Mouse (Mus musculus) megakaryocyte, adult 5-6 weeks (primary cell): ENCODE results near the gene Adrm1. TPM values are rescaled to one million over a fixed set of nuclear protein-coding genes. Genes with fewer than 3 reads are reported as not detected.
A peak's percentile ranks its signal among the peaks of the same experiment; 100 is the strongest.

Experiments
- ATAC-seq: 2 replicates; pipeline ENCODE4 v1.8.0; 2016; ENCODE audit warnings: mild to moderate bottlenecking, inconsistent platforms; ENCODE audit not compliant: poor library complexity, severe bottlenecking
- total RNA-seq, 2 experiments: library from RNA; stranded (forward) in 1 of 2; stranded (reverse) in 1 of 2; fragments of 153-499, 151-499 nt in 1 of 2; fragments of 221-1000, 200-1000 nt in 1 of 2; gene quantifications; 2 replicates each; pipeline versions ENCODE4 v1.2.3 to v1.2.4; 2015 to 2017

Adrm1 gene
- total RNA-seq, 2 experiments from 2014 or later: 39.1 to 55.7 TPM

DNA sequence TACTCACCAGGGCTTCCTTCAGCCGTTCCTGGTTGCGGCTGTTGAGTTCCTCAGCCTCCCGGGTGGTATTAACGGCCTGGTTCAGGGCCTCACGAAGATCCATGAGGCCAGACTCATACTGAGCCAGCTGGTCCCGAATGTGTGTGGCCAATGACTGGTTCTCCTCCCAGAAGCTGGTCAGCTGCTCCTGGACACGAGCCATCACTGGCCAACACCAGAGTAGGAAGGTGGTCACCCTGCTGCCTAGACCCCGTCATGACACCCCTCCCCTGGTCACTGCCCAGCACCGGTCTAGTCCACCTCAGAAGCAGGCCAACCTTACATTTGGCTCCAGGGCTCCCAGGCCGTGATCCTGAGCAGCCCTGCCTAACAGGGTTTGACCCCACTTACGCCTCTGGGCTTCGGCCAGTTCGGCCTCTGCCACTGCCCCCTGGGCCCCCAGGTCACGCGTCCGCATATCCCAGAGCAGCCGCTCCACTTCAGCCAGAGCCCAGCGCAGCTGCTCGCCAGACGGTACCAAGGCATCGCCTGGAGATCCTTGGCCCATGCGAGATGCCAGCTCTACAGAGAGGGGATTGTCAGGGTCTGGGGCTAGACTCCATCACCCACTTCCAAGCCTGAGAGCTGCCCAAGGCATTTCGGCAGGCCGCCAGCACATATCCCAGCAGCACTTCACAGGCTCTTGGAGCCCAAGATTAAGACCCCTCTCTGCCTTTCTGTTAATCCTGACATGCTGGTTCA, 12.9 kb downstream of the Adrm1 start:
- no peak for ATAC-seq

DNA sequence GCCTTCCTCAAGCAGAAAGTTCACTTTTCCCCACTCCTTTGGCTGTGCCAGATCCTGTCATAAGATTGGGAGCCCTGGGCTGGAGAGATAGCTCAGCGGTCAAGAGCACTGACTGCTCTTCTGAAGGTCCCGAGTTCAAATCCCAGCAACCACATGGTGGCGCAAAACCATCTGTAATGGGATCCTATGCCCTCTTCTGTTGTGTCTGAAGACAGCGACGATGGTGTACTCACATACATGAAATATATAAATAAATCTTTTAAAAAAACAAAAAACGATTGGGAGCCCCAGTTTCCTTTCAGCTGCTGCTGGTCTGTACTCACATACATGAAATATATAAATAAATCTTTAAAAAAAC, 13.4 kb downstream of the Adrm1 start:
- no peak for ATAC-seq

DNA sequence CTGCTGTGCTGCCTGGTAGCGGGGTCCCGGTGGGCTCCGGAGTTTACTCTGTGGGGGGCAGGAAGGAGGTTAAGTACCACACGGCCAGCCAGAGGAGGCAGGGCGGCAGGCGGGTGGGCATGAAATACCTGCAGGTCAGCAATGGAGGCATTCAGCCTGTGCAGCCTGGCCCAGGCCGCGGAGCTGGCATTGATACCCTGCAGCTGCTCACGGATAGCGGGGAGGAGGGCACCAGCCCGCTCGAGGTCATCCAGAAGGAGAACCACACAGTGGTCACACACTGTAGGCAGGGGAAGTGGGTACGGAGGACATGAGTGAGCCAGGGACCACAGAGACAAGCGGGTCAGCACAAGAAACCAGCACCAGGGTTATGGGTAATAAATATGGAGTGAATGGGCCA, 14.4 kb downstream of the Adrm1 start:
- no peak for ATAC-seq

DNA sequence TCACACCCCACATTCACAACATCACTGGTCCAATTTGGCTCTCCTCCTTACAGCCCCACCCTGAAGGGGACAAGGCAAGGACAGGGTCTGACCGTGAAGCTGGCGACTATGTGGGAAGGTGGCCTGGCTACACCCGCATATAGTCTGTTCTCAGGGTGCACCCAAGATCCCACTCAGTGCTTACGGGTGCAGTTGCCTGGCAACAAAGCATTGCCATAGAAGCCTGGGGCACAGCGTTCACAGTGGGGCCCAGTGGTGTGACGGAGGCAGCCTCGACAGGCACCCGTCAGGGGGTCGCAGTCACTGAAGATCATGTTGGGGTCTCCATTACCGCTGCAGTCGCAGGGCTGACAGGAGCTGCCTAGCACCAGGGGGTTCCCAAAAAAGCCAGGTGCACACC, 16.1 kb downstream of the Adrm1 start:
- no peak for ATAC-seq

DNA sequence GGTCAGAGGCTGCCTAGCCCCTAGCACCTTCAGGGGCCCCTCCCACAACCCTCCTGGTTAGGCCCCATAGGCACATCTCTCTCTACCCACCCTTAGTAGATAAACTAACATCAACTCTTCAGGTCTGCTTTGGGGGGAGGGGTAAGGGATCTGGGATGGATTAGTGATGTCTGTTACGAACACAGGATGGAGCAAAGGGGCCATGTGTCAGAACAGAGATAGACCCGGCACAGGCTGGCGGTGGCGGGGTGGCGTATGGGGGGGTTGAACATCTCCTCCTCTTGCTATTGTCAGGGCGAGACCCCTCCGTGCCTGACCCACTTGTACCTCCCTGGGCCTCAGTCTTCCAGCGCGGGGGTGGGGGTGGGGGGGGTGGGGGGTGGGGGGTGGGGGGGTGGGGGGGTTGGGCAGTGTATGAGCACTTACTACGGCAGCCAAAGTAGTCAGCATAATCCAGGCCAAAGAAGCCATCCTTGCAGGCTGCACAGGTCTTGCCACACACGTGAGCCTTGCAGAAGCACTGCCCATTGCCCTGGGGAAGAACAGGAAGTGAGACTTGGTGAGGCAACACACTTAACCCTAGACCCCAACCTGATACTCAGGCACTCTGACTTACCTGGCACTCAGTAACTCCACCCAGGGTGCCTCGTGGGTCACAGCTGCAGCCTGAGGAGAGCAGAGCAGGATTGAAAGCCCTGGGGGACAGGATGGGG, 25.5 kb downstream of the Adrm1 start:
- ATAC-seq: peak; percentile 91

DNA sequence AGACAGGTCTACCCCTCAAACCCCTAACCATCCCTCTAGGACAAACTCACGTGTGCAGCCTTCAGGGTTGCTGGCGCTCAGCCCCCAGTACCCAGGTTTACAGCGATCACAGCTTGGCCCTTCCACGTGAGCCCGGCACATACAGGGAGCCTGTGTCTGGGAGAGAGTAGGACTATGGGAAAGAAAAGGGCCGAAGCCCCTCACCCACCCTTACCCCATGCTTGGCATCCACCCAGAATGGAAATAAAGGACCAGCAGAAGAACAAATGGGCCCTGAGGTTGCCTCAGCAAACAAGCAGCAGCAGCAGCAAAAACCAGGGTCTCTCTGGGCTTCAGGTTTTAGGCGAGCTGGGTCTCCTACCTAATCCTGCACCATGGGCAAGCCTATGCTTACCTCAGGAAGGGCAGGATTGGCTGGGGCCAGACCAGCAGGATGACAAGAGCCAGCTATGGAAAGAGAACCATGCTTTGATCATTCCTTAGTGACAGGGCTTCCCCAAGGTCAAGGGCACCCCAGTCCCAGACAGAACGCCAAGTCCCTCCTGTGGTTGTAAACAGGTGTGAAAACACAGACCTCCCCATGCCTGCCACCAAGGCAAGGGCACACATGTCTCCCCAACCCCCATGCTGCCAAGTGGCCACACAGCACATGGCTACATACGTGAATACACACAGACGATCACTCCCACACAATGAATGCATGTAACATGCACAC, 26.2 kb downstream of the Adrm1 start:
- ATAC-seq: no peak

DNA sequence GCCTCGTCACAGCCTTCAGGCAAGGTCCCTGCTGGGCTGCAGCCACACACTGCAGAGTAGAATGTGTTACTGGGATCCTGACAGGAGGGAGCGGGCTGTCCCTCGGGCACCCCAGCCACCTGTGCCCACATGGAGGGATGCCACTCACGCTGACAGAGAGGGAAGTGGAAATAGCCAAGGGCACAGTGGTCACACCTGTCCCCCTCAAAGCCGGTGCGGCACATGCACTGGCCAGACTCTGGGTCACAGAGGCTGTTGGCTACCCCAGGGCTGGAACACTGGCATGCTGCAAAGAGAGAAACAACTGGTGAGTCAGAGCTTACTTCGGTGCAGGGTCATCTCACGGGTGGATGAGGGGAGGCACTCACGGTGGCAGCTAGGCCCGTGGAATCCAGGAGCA, 27.5 kb downstream of the Adrm1 start:
- no peak for ATAC-seq

DNA sequence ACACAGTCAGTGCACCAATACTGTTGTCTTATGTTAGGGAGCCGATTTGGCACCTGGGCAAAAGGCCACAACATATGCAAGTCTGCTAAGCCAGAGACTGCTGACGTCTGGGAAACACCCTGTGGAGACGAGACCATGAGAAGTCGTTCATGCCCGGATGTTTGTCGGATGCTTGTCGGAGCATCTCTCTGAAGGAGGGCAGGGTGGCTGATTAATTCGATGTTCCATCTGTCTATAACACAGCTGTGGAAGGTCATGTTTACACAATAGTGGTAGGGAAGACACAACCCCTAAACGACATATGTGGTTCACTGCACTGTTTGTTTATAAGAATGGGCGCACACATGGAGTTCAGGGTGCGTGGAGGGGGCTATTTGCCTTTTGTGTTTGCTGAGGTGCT, 29.4 kb downstream of the Adrm1 start:
- ATAC-seq: no peak

DNA sequence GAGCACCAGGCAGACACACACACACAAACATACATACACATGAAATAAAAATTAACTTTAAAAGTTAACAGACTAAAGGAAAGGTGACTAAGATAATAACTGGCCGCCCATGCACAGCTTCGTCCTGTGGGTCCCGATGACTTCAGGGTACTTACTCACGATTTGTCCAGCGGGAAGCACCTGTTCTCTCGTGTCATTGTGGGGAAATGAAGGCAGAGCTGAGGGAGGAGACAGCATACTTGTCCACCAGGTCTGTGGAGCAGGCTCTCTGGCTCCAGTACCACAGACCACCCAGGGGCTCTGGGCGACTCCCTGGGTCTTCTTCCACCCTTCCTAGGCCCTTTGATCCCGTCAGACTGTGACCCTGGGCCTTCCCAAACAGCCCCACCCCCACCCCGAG, 30.0 kb downstream of the Adrm1 start:
- no peak for ATAC-seq

DNA sequence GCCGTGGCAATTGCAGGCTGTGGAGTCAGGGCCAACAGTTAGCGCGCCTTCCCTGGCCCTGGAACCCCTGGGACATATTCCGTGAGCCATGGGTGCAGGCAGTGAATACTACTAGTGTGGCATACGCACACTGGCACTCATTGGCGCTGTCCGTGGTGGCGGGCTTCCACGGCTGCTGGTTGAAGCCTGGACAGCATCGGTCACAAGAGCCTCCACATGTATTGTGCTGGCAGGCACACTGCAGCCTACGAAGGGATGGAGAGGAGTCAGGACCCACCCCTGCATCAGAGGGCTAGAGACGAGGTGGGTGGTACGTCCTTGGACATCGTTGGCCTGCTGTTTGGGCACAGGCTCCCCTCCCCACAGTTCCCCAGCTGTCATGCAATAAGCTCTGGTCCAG, 31.0 kb downstream of the Adrm1 start:
- no peak for ATAC-seq

DNA sequence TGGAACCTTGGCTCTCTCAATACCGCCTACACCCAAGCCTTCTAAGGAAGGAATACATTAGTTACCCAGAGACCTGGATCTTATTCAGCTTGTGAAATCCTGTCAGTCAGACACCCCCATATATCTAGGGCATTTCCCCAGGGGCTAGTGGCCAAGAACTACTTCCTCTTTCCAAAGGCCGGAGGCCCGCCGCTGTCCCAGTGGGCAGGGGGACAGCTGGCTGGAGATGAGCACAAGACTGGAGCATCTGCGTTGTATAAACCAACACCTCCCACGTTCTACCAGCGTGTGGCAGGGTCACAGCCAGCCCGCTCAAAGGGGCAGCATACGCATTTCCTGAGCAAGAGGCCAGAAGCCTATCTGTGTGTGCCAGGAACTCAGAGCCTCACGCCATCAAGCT, 31.5 kb downstream of the Adrm1 start:
- ATAC-seq: peak; percentile 72

DNA sequence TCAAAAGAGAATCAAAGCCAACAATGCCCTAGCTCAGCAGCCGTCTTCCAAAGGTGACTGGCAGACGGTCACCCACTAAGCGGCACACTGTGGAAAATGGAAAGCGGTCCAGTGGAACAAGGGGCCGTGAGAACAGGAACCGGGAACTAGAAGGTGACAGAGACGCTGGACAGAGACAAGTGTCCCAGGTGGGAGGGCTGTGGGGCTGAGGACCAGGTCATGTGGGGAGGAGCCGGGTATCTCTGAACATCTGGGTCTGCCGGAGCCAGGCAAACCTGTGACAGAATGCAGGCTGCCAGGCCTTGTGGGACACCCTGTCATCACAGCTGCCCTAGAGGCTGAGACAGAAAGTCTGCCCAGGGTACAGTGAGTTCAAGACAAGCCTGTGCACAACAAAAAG, 33.2 kb downstream of the Adrm1 start:
- ATAC-seq: no peak

DNA sequence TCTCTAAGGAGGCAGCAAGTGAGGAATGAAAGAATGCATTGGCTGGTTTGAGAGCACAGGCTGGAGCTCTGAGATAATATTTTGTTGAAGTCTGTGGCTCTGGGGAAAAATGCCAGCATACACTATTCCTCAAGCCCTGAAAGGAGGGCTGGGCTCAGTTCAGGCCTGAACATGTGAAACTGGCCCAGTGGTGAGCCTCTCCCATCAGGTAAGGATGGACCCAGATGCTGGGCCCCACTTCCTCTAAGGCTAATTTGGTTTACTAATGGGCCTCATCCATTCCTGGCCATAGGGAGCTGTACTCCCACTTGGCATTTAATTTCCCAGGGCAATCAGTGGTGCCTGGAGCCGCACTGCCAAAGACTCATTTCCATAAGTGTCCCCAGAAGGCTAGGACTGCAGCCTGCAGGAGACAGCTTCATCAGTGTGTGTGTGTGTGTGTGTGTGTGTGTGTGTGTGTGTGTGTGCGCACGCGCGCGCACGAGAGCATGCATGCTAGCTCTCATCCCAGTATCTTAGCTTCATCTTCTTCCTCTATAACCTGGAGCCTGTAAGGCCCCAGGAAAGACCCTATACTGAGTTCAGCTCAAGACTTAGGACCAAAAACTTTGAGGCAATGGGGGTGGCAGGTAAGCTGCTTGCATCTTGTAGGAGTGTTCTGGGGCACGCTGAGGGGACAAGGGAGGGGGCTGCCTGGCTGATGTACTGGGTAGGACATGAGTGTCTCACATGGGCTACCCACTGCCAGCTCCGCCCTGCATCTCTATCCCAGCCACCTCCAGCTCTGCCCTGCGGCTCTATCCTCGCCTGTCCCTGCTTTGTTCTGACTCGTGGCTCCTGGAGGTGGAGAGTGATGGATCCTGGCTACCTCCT, 34.0 kb downstream of the Adrm1 start:
- ATAC-seq: no peak

DNA sequence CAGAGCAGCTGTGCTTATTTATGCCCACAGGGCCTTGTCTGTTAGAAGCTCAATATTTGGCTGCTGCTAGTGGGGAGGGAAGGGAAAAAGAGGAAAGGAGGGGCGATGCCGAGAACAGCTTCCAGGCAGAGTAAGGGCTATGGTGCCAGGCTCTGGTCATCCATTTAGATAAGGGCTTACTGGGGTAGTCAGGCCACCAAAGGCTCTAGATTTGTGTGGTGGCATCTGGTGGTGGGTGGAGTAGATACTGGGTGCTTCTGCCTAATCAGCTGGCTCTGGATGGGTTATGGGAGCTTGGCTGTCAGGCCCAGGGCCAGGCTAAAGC, 34.6 kb downstream of the Adrm1 start:
- no peak for ATAC-seq

DNA sequence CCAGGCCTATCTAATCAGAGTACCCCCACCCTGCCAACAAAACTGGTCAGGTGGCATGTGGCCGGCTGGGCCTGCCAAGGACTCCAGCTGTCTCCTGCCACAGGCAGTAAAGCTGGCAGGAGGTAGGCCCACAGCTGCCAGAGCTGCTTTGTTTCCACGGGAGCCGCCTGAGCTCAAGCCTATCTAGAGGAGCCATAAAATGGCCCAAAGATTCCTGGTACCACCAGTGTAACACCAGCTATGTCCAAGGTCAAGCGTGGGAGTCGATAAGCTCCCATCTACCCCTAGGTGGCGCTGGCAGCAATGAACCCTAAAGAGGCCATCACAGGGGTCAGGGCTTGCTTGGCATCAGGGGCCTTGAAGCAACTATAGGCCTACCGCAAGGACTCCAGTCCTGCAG, 36.6 kb downstream of the Adrm1 start:
- ATAC-seq: 0 out of 2 replicates have a peak, but pooled peaks have one; percentile 40

DNA sequence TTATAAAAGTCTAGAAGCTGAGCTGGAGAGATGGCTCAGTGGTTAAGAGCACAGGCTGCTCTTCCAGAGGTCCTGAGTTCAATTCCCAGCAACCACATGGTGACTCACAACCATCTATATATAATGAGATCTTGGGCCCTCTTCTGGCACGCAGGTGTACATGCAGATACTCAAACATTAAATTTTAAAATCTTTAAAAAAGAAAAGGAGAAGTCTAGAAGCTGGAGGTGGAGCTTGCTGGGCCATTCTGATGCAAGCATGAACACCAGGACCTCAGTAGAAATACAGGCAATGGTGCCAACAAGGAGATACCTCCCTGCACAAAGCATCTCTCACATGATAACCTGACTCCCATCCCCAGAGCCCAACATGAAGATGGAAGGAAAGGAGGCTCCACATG, 37.7 kb downstream of the Adrm1 start:
- ATAC-seq: no peak

DNA sequence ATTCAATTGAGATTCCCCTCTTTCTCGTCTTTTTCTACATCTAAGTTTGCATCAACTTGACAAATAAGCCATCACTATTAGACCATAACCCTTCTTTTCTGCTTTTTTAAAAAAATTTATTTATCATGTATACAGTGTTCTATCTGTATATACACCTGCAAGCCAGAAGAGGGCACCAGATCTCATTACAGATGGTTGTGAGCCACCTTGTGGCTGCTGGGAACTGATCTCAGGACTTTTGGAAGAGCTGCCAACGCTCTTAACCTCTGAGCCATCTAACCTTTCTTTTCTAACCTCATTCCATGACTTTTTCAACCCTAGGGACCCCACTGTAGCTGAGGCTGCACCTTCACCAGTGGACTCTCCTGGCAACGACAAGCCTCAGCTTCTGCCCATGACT, 41.0 kb downstream of the Adrm1 start:
- ATAC-seq: no peak

DNA sequence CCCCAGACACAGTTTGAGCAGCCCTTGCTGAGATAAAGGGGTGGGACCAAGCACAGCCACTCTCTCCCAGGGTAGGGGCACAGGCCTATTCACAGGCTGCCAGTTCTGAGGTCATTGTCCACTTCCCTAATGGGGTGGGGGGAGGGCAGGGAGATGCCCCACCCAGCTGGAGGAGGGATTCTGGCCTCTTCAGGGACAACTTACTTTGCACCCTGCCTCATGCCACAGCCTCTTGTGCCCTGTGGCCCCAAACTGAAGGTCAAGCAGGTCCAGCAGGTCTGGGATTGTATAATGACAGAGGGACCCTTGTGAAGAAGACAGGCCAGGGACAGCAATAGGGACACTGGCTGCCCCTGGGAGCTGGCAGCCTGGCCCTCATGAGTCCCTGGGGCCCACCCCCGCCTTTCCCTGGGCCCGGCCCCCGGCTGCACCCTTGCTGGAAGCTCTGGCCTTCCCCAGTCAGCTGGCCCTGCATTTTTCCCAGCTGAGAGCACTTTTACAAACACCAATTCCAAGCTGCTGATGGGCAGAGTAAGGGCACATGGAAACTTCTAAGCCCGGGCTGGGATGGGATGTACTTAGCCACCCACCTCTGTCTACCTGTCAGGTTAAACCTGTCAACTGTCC, 43.2 kb downstream of the Adrm1 start:
- no peak for ATAC-seq

DNA sequence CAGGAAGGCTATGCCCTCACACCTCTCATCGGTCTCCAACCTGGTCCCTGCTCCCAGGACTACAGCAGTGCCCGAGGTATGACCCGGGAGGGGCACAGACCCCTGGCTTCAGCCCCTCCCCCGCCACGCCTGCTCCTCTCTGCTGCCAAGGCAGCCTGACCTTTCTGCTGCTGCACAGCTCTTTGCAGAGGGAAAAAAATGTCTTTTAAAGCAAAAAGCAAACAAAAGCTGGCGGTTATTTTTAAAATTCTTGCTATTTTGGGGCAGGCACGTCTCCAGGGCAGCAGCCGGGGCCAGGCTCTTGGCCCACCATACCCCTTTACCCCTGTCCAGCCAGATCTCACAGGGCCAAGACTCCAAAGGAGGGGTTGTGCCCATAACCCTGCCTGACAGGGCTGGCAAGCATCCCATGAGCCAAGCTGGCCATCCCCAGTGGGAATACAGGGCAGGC, 43.8 kb downstream of the Adrm1 start:
- no peak for ATAC-seq

DNA sequence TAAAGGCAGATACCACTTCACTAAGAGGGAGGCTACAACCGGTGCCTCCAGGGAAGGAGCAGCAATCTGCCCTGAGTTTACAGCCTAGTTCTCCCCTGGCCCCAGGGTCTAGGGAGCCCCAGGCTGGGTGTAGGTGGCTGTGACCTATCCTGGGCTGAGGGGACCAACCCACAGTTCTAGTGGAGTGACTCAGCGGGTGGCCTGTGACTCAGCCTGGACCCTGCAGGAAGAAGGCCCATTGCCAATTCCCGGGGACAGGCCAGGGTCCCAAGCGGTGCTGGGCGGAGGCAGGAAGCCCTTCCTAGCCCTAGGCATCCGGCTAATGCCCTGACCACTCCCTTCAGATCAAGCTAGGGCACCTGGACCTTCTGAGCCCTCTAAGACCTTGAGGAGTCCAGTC, 44.7 kb downstream of the Adrm1 start:
- ATAC-seq: no peak

DNA sequence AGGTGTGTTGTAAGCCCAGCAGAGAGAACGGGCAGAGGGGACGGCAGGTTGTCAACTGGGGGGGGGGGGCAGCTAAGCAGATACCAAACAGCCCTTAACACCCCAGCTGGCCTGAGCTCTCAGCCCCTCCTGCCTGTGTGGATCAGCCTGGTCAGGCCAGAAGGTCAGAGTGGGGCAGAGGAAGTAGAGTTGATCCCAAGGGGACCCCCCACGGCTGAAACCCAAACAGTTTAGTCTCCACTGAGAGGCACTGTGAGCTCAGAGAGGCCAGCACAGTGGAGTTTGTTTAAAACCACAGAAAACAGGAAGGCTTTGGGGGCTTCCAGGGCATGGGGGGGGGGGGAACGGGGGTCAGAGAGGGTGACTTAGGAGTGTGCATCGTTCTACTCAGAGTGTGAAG, 45.6 kb downstream of the Adrm1 start:
- ATAC-seq: no peak
